Mouse (Mus musculus): ENCODE measurements around the gene Aqp7. TPM values are rescaled to one million over a fixed set of nuclear protein-coding genes. Genes with fewer than 3 reads are reported as not detected.

Gene Aqp7
- polyA plus RNA-seq, 1 experiment from 2014 or later: 0.35 TPM

DNA sequence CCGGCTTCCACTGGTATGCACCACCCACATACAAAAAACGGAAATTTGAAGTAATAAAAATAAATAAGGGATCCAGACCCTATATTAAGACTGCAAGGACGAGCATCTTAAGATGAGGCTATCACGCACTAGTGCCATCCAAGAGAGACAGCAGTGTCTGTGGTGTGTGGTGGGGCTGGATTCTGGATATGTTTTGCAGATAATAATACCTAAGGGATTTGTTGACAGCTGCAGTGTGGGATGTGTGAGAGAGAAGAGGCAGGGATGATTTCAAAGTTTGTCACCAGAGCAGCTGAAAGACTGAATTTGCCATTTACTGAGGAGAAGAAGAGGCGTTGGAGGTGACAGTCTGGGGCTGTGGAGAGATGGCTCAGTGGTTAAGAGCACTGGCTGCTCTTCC, 18.6 kb downstream of the Aqp7 start:
- Histone ChIP-seq H3K9ac (no peak overlapping the region), H3K9me3 (no peaks in the 10 kb centered on the region), H3K36me3 (0 out of 2 replicates have a peak, but pooled peaks cover 5% of the 10 kb centered on the region), H3K27ac (no peak overlapping the region), H3K4me1 (replicated peaks) (no peaks in the 10 kb centered on the region), H3K4me2 (replicated peaks) (no peak overlapping the region), H3K27me3 (replicated peaks) (no peaks in the 10 kb centered on the region), H3K4me3 (replicated peaks) (no peak overlapping the region)
- ATAC-seq: no peak
- 88% methylated on average over 5 of the region's 5 CpGs for WGBS

DNA sequence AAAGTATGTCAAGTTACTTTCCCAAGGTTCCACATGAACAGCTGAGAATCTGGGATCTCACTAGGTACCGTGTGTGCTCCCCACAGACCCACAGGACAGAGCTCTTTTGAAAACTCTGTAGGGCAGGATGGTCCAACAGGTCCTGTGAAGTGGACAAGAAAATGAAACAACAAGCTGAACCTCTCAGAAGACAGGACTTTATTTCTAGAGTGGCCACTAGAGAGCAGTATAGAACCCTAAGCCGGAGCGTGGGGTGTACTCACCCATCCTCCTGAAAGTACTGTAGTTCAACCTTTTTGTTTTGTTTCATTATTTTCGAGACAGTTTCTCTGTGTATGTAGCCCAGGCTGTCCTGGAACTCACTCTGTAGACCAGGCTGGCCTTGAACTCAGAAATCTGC, 19.7 kb downstream of the Aqp7 start:
- Histone ChIP-seq H3K4me2 (replicated peaks) (no peak overlapping the region), H3K36me3 (peaks cover 12% of the 10 kb centered on the region), H3K27ac (no peak overlapping the region), H3K27me3 (replicated peaks) (no peaks in the 10 kb centered on the region), H3K4me1 (replicated peaks) (no peaks in the 10 kb centered on the region), H3K9me3 (no peaks in the 10 kb centered on the region), H3K9ac (no peak overlapping the region), H3K4me3 (replicated peaks) (no peak overlapping the region)
- 81% methylated on average over 4 of the region's 4 CpGs for WGBS
- peak; percentile 31; the same call in 1 of the 2 replicates for ATAC-seq

DNA sequence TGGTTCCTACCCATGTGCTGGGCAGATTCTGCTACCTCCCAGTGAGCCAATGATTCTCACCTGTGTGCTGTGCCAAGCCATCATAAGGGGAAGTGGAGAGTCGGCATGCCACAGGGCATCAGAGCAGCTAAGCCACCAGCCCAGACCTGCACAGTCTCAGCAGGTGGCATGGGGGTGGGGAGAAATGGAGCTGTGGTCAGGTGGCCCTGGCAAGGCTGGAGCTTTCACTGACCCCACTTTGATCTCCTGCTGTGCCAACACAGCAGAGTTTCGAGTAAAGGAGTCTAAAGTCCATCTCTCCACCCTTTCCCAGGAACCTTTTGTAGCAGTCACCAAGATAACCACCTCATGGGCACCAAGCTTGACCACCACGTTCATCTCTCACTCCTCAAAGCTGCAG, 20.1 kb downstream of the Aqp7 start:
- 75% methylated on average over 3 of the region's 3 CpGs for WGBS
- H3K27ac ChIP-seq: no peak overlapping the region
- peaks cover 12% of the 10 kb centered on the region for H3K36me3 ChIP-seq
- no peaks in the 10 kb centered on the region for H3K9me3 ChIP-seq
- no peaks in the 10 kb centered on the region for H3K27me3 ChIP-seq (replicated peaks)
- no peak overlapping the region for H3K9ac ChIP-seq
- peak; percentile 50; the same call in 1 of the 2 replicates for ATAC-seq
- H3K4me3 ChIP-seq (replicated peaks): no peak overlapping the region
- no peaks in the 10 kb centered on the region for H3K4me1 ChIP-seq (replicated peaks)
- H3K4me2 ChIP-seq (replicated peaks): no peak overlapping the region

DNA sequence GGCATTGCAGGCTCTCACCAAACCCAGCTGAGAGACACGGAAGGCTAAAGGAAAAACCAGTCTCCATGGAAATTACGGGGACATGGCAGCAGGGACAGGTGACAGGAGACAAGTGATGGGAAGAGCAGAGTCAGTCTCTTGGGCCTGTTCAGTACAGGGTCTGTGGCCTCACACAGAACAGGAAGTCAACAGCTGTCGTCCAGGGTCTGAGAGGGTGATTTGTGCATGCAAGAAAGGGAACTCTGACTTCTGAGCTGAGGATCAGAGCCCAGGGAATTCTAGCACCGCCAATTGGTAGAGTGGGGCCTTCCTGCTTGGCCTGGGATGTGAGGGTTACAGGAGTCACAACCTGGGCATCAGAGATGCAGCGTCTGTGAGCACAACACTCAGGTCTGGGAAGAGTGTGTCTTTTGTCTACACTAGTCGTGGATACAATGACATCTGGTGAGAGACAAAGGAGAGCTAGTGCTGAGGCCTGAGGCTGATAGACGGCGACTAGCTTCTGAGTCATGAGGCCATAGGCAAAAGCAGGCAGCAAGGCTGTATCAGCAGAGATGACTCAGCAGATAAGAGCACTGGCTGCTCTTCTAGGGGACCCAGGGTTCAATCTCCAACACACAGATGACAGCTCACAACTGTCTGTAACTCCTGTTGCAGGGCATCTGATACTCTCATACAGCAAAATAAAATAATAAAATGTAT, 21.7 kb downstream of the Aqp7 start:
- Histone ChIP-seq H3K27me3 (replicated peaks) (no peaks in the 10 kb centered on the region), H3K4me2 (replicated peaks) (no peak overlapping the region), H3K27ac (no peak overlapping the region), H3K4me1 (replicated peaks) (no peaks in the 10 kb centered on the region), H3K9me3 (no peaks in the 10 kb centered on the region), H3K4me3 (replicated peaks) (no peak overlapping the region), H3K36me3 (peaks cover 16% of the 10 kb centered on the region), H3K9ac (no peak overlapping the region)
- peak; percentile 24; the same call in 1 of the 2 replicates for ATAC-seq
- WGBS: 53% methylated on average over 8 of the region's 8 CpGs

DNA sequence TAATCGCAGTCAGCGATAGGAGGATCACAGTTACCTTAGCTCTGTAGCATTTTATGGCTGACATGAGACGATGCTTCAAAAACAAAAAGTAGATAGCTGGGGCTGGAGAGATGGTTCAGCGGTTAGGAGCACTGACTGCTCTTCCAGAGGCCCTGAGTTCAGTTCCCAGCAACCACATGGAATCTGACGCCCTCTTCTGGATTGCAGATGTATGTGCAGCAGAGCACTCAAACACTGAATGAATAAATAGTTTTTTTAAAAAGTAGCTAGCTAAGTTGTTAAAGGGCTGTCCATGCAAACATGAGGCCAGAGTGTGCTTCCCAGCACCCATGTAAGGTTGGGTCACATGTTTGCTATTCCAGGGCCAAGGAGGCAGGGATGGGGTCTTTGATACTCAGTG, 26.8 kb downstream of the Aqp7 start:
- Histone ChIP-seq H3K4me3 (replicated peaks) (no peak overlapping the region), H3K4me1 (replicated peaks) (no peaks in the 10 kb centered on the region), H3K9ac (no peak overlapping the region), H3K4me2 (replicated peaks) (no peak overlapping the region), H3K27me3 (replicated peaks) (no peaks in the 10 kb centered on the region), H3K9me3 (no peaks in the 10 kb centered on the region), H3K36me3 (peaks cover 18% of the 10 kb centered on the region), H3K27ac (no peak overlapping the region)
- 84% methylated on average over 5 of the region's 5 CpGs for WGBS
- no peak for ATAC-seq

DNA sequence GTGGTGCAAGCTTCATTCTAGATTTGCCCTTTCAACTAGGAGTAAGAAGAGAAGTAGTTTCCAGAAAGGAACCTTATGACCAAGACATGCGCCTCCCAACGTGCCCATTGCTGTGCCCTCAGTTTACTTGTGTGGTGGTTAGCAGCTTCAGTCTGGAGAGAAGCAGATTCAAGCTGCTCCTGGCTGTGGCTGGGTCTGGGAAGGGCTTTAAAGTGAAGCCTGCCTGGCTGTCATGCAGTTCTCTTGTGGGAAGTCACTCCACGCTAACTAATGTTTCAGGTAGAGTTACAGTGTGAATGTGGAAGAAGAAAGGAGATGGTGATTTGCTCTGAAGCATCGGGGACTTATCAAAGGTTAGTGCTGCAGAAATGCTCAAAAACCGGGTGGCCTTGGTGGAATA, 32.1 kb downstream of the Aqp7 start:
- H3K27me3 ChIP-seq (replicated peaks): no peaks in the 10 kb centered on the region
- ATAC-seq: no peak
- no peak overlapping the region for H3K4me3 ChIP-seq (replicated peaks)
- H3K9me3 ChIP-seq: no peaks in the 10 kb centered on the region
- no peak overlapping the region for H3K27ac ChIP-seq
- H3K4me2 ChIP-seq (replicated peaks): no peak overlapping the region
- H3K9ac ChIP-seq: no peak overlapping the region
- H3K4me1 ChIP-seq (replicated peaks): no peaks in the 10 kb centered on the region
- 93% methylated on average over 5 of the region's 5 CpGs for WGBS
- H3K36me3 ChIP-seq: peaks cover 23% of the 10 kb centered on the region

DNA sequence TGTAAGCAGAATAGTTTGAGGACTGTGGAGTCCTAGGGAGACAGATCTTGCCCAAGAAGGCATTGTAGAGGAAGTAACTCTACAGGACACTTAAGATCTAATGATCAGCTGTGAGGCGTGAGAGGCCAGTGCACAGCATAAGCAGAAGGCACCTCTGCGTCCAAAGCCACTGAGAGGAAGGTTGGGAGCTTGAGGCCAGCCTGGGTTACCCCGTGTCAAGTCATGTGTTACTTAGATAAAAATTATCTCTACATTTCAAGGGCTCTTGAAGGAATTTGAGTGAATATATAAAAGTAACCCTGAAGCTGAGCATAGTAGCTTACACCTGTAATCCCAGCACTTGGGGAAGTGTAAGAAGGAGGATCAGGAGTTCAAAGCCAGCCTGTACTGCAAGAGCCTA, 34.6 kb downstream of the Aqp7 start:
- H3K27me3 ChIP-seq (replicated peaks): no peaks in the 10 kb centered on the region

DNA sequence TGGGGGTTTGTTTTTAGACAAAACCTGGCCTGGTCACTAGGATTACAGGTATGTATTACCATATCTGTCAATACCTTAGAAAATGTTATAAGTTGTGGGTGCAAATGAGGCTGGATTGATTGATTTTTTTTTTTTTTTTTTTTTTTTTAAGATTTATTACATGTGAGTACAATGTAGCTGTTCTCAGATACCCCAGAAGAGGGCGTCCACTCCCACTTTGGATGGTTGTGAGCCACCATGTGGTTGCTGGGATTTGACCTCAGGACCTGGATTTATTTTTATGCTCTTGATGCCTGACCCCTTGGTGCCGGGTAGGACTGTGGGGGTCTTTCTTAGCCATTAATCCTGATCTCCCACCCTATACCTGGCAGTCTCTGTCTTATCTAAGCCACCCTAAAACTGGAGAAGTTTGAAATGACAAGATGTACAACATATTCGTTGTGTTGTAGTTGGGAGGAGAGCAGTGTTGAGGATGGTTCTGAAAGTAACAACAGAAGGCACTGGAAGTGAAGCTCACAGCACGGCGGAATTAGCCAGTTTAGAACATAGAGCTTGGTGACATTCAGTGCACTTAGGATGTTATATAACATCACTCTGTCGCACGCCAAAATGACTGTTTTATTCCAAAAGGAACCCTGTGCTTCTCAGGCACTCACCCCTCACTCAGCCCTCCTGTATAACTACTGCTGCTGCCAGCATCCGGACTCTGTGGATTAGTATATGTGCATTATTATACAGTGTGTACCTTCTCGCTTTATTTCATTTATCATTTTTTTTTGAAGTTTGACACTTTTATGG, 46.9 kb downstream of the Aqp7 start:
- Histone ChIP-seq H3K27ac (no peak overlapping the region), H3K4me1 (replicated peaks) (no peaks in the 10 kb centered on the region), H3K4me3 (replicated peaks) (no peak overlapping the region), H3K9ac (no peak overlapping the region), H3K36me3 (peaks cover 58% of the 10 kb centered on the region), H3K9me3 (no peaks in the 10 kb centered on the region), H3K27me3 (replicated peaks) (no peaks in the 10 kb centered on the region), H3K4me2 (replicated peaks) (no peak overlapping the region)
- ATAC-seq: no peak
- 83% methylated on average over 9 of the region's 9 CpGs for WGBS

More for the DNA sequence above, 34.6 kb downstream of the Aqp7 start:
- Histone ChIP-seq H3K27ac (no peak overlapping the region), H3K4me3 (replicated peaks) (no peak overlapping the region), H3K9me3 (no peaks in the 10 kb centered on the region), H3K4me1 (replicated peaks) (no peaks in the 10 kb centered on the region), H3K4me2 (replicated peaks) (no peak overlapping the region), H3K9ac (no peak overlapping the region), H3K36me3 (peaks cover 35% of the 10 kb centered on the region)
- WGBS: 80% methylated on average over 3 of the region's 3 CpGs
- no peak for ATAC-seq

DNA sequence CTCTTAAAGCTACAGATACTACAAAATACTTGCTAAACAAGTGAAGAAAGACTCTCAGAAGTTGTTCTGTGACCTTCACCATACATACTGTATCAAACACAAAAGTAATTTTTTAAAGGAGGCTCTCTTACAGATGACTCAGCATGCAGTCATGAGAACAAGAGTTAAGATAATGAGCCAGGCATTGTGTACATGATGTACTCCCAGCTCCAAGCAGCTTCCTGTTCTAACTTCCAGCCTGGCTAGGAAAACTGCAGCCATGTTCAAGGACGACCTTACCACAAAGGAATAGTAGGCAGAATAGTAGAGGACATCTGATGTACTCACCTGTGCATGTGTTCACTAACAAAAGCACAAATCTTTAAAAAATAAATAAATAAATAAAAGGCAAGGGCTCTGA, 47.7 kb downstream of the Aqp7 start:
- H3K36me3 ChIP-seq: peaks cover 64% of the 10 kb centered on the region

DNA sequence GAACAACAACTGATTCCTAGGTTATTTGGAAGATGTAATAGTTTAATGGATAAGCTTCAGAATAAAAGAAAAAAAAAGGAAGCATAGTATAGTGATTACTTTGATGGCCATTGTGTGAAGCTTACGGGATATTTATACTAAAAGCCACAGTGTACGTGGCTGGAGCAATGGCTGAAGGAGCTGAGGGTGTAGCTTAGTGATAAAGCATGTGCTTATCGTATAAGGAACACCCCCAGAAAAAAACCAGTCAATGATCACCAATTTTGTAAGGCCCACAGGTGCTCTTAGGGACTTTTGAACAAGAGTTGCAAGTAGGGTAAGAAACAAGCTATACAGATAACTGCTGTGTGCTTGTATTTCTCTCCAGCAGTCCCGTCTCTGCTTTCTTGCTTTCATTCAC, 50.0 kb downstream of the Aqp7 start:
- H3K4me1 ChIP-seq (replicated peaks): no peaks in the 10 kb centered on the region
- H3K36me3 ChIP-seq: peaks cover 63% of the 10 kb centered on the region
- 90% methylated on average over 4 of the region's 4 CpGs for WGBS
- no peak overlapping the region for H3K4me3 ChIP-seq (replicated peaks)
- no peak overlapping the region for H3K27ac ChIP-seq
- H3K27me3 ChIP-seq (replicated peaks): no peaks in the 10 kb centered on the region
- ATAC-seq: no peak
- H3K4me2 ChIP-seq (replicated peaks): no peak overlapping the region
- no peak overlapping the region for H3K9ac ChIP-seq
- no peaks in the 10 kb centered on the region for H3K9me3 ChIP-seq

More for the DNA sequence above, 47.7 kb downstream of the Aqp7 start:
- H3K9me3 ChIP-seq: no peaks in the 10 kb centered on the region
- 83% methylated on average over 1 of the region's 1 CpGs for whole genome bisulfite sequencing
- H3K27me3 ChIP-seq (replicated peaks): no peaks in the 10 kb centered on the region
- no peak overlapping the region for H3K4me2 ChIP-seq (replicated peaks)
- H3K4me3 ChIP-seq (replicated peaks): no peak overlapping the region
- no peak for ATAC-seq
- H3K4me1 ChIP-seq (replicated peaks): no peaks in the 10 kb centered on the region
- no peak overlapping the region for H3K9ac ChIP-seq
- H3K27ac ChIP-seq: no peak overlapping the region

DNA sequence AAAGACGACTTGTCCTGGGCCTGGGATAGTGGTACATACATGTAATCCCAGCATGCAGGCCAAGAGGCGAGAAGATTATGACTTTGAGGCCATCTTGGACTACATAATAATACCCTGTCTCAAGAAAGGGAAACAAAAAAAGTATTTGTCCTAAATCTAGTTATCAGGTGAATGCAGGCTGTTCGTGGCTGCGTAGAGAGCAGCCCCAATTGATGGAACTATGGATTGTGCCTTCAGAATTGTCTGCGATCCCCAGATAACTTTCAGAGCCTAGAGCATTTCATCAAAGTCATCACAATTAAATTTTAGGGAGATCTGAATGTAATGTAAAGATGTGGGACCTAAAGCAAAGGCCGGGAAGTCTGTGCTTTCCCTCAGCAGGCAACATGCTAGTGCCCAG, 51.6 kb downstream of the Aqp7 start:
- Histone ChIP-seq H3K27ac (no peak overlapping the region), H3K4me3 (replicated peaks) (no peak overlapping the region), H3K9ac (no peak overlapping the region), H3K9me3 (no peaks in the 10 kb centered on the region), H3K27me3 (replicated peaks) (no peaks in the 10 kb centered on the region), H3K36me3 (peaks cover 70% of the 10 kb centered on the region), H3K4me1 (replicated peaks) (no peaks in the 10 kb centered on the region), H3K4me2 (replicated peaks) (no peak overlapping the region)
- ATAC-seq: no peak
- WGBS: 93% methylated on average over 6 of the region's 6 CpGs

DNA sequence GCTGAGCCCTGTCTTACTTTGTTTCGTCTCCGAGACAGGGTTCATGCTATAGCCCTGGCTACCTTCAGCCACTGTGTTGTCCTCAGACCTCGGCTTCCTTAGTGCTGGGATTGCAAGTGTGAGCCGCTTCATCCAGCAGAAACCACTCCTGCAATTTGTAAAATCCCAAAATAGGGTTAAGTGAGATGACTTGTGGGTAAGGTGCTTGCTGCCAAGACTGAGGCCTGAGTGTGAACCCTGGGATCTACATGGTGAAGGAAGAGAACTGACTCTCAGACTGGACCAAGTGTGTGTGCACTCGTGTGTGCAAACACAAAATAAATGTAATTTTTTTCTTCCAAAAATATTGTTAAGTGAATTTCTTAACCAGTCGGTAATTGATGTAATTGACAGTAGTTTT, 58.3 kb downstream of the Aqp7 start:
- no peak overlapping the region for H3K4me3 ChIP-seq (replicated peaks)
- no peak for ATAC-seq
- WGBS: 94% methylated on average over 6 of the region's 6 CpGs
- H3K9ac ChIP-seq: no peak overlapping the region
- H3K27me3 ChIP-seq (replicated peaks): no peaks in the 10 kb centered on the region
- no peaks in the 10 kb centered on the region for H3K4me1 ChIP-seq (replicated peaks)
- no peak overlapping the region for H3K4me2 ChIP-seq (replicated peaks)
- no peaks in the 10 kb centered on the region for H3K9me3 ChIP-seq
- no peak overlapping the region for H3K27ac ChIP-seq
- H3K36me3 ChIP-seq: peaks cover 55% of the 10 kb centered on the region

DNA sequence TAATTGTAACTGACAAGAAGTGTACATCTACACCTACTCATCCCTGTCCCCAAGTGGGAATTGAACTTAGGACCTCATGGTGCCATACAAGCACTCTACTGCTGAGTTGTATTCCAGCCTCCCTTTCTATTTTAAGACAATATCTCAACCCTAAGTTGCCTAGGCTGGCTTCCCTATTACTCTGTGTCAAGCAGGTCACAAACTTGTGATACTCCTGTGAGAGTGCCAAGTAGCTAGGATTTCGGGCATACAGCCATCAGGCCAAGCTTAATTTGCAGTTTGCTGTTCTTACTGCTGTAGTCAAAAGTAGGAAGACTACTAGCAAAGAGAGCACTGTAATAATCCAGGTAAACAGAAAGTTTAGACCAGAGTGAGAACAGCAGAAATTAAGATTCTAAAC, 64.3 kb downstream of the Aqp7 start:
- whole genome bisulfite sequencing: 88% methylated on average over 1 of the region's 1 CpGs
- H3K4me2 ChIP-seq (replicated peaks): no peak overlapping the region
- no peaks in the 10 kb centered on the region for H3K4me1 ChIP-seq (replicated peaks)
- no peak overlapping the region for H3K27ac ChIP-seq
- no peaks in the 10 kb centered on the region for H3K9me3 ChIP-seq
- no peak for ATAC-seq
- H3K4me3 ChIP-seq (replicated peaks): no peak overlapping the region
- no peaks in the 10 kb centered on the region for H3K27me3 ChIP-seq (replicated peaks)
- no peak overlapping the region for H3K9ac ChIP-seq
- peaks cover 32% of the 10 kb centered on the region for H3K36me3 ChIP-seq

Data from intestine, embryonic 15.5 days (tissue).